Mouse (Mus musculus): ENCODE measurements around the gene Elfn2.

Gene Elfn2

DNA sequence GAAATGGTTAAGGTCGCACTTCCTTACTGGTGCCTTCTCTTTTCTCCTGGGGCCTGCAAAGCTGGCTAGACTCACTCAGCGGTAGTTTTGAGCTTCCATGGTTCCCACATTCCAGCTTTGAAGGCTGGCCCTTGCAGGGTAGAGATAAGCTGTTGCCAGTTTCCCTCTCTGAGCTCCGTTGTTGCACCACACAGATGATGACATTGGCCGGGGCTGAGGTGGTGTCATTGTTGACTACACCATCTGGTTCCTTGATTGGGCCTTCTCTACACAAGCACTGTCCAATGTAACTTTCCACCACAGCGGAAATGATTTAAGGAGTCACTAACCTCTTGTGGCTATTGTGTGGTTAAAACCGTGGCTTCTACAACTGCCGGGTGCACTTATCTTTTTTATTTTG, 2.0 kb upstream of the Elfn2 start:
- no peak for DNase-seq (ENCODE audit: low read depth, low spot score)

GRCm38 (mm10) chr15:78720094-78720493, 1.5 kb upstream of the Elfn2 start:
- peak; percentile 46 for DNase-seq (ENCODE audit: low read depth, low spot score)

GRCm38 (mm10) chr15:78719416-78719815, 845 bp upstream of the Elfn2 start:
- peak; percentile 13 for DNase-seq (ENCODE audit: low read depth, low spot score)

GRCm38 (mm10) chr15:78716936-78717335, 1.6 kb downstream of the Elfn2 start:
- no peak for DNase-seq (ENCODE audit: low read depth, low spot score)

DNA sequence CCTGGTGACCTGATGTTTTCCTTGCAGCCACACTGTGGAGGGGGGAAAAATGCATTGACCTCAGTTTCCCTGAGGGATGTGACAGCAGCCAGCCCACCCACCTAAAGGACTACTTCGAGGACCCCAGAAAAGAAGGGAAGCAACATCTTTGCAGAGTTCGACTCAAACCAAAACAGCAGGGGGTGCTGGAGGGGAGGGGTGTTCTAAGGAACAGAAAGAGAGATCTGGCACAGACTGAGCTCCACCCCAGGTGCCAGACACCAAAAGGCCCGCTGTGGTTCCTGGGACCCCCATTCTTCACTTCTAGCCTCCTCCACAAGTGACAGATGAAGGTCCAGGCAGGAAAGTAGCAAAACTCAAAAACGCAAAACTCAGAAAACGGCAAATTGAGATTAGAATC, 2.7 kb downstream of the Elfn2 start:
- DNase-seq (ENCODE audit: low read depth, low spot score) = no peak

GRCm38 (mm10) chr15:78713751-78714150, 4.8 kb downstream of the Elfn2 start:
- DNase-seq (ENCODE audit: low read depth, low spot score) = no peak

- peak; percentile 57 for DNase-seq (ENCODE audit: low read depth, low spot score)
These were observed 6.0 kb downstream of the Elfn2 start for GRCm38 (mm10) chr15:78712335-78713258.

DNA sequence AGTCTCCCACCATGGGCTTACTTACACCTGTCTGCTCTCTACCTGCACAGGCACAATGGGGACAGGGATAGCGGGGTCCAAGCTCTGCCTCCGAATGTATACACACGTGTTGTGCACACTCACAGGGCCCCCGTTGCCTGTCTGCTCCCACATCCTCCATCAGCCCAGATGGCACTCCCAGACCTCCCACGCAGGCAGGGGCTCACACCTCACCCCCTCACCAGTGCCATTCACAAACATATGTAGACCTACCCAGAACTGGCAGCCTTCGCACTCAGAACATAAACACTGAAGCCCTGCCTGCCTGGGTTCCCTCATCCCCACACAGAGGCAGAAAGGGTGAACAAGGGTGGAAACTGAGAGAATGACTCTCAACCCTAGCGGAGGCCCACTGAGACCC, 6.6 kb downstream of the Elfn2 start:
- no peak for DNase-seq (ENCODE audit: low read depth, low spot score)

DNA sequence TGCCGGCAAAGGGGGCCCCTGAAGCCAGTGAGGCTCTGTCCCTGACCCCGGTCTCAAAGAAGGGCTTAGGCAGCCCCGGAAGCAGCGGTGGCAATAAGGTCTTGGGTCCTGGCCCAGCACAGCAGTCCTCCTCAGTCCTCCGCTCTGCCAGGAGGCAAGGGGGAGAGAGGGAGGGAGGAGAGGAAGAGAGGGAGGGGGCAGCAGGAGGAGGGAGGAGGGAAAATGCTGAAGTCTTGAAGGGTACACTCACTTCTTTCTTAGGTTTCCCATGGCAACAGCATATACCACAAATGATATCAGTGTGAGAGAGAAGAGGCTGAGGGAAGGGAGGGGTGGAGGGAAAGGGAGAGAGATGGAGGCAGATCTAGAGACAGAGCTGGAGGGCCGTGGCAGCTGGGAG, 7.9 kb downstream of the Elfn2 start:
- DNase-seq (ENCODE audit: low read depth, low spot score) = no peak

DNA sequence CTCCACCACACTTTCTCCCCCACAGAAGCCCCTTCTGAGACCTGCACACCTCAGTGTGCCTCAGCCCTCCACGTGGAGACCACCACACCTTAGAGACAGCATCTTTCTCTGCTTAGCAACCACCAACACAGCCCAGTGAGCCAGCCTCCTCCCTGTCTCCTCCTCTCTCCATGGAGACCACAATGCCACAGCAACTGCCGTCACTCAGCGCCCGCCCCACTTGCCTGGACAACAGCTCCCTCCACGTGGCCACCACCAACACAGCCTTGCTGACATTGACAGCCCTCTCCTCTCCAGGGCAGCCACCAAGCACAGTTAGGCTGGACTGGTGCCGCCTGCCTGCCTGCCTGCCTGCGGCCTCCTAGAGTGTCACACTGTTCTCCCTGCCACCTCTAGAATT, 8.8 kb downstream of the Elfn2 start:
- DNase-seq (ENCODE audit: low read depth, low spot score) = no peak

- no peak for DNase-seq (ENCODE audit: low read depth, low spot score)
These were observed 11.9 kb downstream of the Elfn2 start for GRCm38 (mm10) chr15:78706630-78707029.

DNA sequence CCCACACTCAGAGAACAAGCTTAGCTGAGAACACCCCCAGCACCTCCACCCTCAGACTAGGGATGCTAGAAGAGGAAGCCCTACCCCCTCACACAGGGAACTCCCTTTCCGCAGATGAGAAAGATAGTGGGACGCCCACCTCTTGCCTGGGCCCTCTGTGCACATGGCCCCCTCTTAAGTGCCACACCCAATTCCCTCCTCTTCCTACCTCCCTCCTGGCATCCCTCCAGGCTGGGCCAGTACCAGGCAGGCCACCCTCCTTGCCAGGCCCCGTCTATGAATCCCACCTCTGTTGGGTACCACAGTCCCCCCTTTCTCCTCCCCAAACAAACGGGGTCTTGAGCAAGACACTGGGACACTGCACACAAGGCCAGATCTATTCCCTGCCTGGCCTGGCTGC, 13.7 kb downstream of the Elfn2 start:
- DNase-seq (ENCODE audit: low read depth, low spot score) = no peak

GRCm38 (mm10) chr15:78704007-78704406, 14.6 kb downstream of the Elfn2 start:
- no peak for DNase-seq (ENCODE audit: low read depth, low spot score)

- DNase-seq (ENCODE audit: low read depth, low spot score) = no peak
These were observed 18.2 kb downstream of the Elfn2 start for GRCm38 (mm10) chr15:78700420-78700819.

- DNase-seq (ENCODE audit: low read depth, low spot score) = no peak
These were observed 19.1 kb downstream of the Elfn2 start for GRCm38 (mm10) chr15:78699513-78699912.

GRCm38 (mm10) chr15:78698491-78699135, 20.0 kb downstream of the Elfn2 start:
- no peak for DNase-seq (ENCODE audit: low read depth, low spot score)

DNA sequence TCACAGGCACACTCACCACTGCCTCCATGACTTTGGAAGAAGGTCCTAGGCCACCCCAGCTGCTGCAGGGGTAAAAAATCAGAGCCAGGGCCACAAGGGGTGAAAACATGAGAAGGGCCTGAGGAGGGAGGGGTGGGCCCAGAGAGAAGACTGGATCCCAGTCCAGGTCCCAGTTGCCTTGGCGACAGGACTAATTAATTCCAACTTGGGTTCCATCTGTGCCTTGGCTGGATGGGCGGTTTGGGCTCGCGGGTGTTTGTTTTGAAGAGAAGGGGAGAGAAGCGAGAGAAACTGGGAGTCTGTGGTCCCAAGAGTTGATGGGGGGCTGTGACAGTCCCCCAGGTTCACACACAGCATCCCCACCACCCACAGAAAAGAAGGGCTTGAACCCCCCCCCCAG, 20.5 kb downstream of the Elfn2 start:
- DNase-seq (ENCODE audit: low read depth, low spot score) = no peak

DNA sequence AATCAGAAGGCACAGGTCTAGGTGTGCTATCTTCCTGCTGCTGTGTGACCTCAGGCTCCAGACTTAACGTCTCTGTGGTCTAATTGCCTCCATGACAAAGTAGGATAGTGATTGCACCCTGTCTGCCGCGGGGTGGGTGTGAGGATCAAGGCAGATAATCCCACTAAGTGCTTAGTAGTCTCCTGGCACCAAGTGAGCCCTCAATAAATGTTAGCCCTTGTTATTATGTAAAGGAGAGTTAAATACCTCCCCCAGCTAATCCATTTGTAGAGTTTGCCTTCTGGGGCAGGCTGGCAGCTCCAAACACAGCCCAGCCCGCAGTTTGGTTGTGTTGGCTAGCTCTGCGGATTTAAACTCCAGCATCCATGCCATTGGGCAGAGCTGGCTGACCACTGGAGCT, 22.8 kb downstream of the Elfn2 start:
- no peak for DNase-seq (ENCODE audit: low read depth, low spot score)

DNA sequence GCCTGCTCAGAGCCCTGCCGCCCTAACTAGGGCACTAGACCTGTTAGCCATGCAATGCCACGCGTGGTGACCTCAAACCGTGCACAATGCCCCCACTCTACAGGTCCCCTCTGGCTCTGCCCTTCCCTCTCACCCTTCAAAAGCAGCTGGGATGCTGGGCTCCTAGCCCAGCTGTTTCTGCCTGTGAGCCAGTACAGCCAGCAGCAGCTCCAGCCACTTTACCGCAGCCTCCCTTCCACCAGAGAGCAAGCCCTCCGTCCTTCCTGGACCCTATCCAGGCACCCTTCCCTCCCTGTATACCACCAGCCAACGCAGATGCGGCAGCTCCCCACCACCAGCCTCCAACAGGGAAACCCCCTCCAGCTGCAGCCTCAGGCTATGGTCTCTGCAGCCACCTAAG, 26.1 kb downstream of the Elfn2 start:
- DNase-seq (ENCODE audit: low read depth, low spot score) = no peak

- no peak for DNase-seq (ENCODE audit: low read depth, low spot score)
These were observed 27.9 kb downstream of the Elfn2 start for GRCm38 (mm10) chr15:78690716-78691115.

GRCm38 (mm10) chr15:78686910-78687309, 31.7 kb downstream of the Elfn2 start:
- DNase-seq (ENCODE audit: low read depth, low spot score) = no peak

GRCm38 (mm10) chr15:78684111-78684510, 34.5 kb downstream of the Elfn2 start:
- DNase-seq (ENCODE audit: low read depth, low spot score) = no peak

DNA sequence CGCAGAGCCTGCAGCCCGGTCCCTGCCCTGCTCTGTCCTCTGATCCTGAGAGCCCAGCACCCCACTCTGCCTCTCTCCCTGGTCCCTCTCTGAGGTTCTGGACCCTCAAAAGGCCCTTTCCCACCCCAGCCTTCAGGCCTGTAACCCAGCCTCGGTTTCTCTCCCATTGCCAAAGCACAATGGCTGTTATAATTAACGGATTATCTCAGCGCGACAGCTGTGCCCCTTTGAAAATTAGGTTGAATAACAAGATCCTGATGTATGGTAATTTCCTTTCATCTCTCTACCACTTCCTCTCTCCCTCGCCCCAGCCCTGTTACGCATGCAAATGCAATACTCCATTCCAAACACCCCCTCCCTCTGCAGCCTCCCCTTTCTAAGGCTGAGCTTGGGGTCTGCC, 35.1 kb downstream of the Elfn2 start:
- DNase-seq (ENCODE audit: low read depth, low spot score) = no peak
